Mouse (Mus musculus): Measurements from ENCODE around the gene Rcor3.

- TF ChIP-seq CTCF (IDR thresholded peaks at IDR 0.05 in 2 of 3, conservative IDR thresholded peaks at IDR 0.05 in 1 of 3; ENCODE audit: control insufficient read depth in 1 of 3, insufficient read depth in 1 of 3, low read depth in 2 of 3, low read length in 3 of 3, poor library complexity in 1 of 3, severe bottlenecking in 1 of 3) (peak in 1 of 3 experiments; percentile 31; a peak in 2 of 6 replicates), EP300 (IDR thresholded peaks at IDR 0.05; ENCODE audit: low read depth in 1 of 2, low read length in 2 of 2) (no peak), ZMIZ1 (IDR thresholded peaks at IDR 0.05; ENCODE audit: low read depth, low read length) (no peak), JUND (IDR thresholded peaks at IDR 0.05; ENCODE audit: low read depth, low read length) (no peak), USF2 (IDR thresholded peaks at IDR 0.05; ENCODE audit: borderline replicate concordance in 1 of 2, insufficient read depth in 1 of 2, low read depth in 1 of 2, low read length in 2 of 2) (no peak), ZNF384 (IDR thresholded peaks at IDR 0.05; ENCODE audit: low read depth, low read length) (no peak), NELFE (IDR thresholded peaks at IDR 0.05; ENCODE audit: low read depth, low read length) (no peak), MAZ (IDR thresholded peaks at IDR 0.05; ENCODE audit: low read depth, low read length) (no peak), RAD21 (IDR thresholded peaks at IDR 0.05; ENCODE audit: low read depth, low read length) (peak; percentile 22; the same call in 1 of the 2 replicates), POLR2A (IDR thresholded peaks at IDR 0.05; ENCODE audit: control insufficient read depth in 1 of 2, insufficient read depth in 1 of 2, low read depth in 1 of 2, low read length in 2 of 2, poor library complexity in 1 of 2) (no peak)
These were observed 74.5 kb downstream of the Rcor3 start for GRCm38 (mm10) chr1:192063209-192063946.

Data from MEL (cell line).